Mouse (Mus musculus): ENCODE results near the gene Dcaf7.
A peak's percentile ranks its signal among the peaks of the same experiment; 100 is the strongest.
"Not testable (repeated sequence)": the region's sequence is repeated elsewhere in the genome, so short reads cannot be mapped to it uniquely, and the experiment has no call there.

Gene Dcaf7

DNA sequence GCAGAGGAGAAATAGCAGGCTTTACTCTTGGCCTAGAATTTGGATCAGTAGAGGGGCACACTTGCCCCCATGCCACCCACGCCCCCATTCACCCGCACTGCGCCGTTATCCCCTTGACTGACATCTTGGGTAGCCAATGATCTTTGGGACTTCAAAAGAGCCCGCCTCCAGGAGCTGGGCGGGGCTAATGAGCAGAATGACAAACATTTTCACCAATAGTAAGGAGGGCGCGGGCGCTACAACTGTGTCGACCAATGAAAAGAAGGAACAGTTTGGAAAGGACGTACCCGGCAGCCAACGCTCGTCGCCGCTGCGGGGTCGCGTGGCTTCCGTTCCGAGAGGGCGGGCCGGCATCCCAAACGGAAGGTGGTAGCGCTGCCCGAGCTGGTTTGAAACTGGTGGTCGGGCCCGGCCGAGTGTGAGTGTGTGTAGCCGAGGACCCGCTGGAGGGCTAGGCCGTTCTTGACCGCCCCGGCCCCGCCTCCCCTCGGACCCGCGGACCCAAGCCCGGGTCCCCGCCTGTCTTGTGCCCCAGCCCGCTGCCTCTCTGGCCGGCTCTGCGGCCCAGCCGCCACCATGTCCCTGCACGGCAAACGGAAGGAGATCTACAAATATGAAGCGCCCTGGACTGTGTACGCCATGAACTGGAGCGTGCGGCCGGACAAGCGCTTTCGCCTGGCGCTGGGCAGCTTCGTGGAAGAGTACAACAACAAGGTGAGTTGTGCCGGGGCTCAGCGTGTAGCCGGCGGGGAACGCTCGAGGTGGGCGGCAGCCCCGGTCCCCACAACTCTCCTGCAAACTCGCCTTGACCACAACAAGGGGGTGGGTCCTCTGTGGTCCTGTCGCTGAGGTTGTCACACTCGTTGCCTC, at the start of gene Dcaf7:
Gene Dcaf7 (plus strand): TSS at position 325 of the 870 bp plus-strand sequence.
- DNase-seq (ENCODE audit: low read depth, low spot score): peak; percentile 96

DNA sequence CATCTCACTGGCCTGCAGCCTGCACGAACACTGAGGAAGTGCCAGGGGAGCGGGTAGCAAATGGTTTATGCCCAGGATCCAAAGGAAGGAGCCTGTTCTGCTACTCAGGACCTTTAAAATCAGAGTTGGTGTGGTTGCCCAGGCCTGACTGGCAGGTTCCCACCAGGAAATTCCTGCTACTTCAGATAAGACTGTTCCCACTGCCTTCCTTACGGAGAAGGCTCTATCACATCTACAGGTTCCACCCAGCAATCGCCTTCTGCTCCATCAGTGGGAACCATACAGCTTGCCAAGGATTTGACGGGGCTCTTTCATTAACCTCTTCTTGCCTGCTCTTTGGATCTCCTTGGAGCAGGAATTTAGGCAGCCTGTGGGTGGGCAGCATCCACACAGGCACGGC, 49.2 kb upstream of the Dcaf7 start:
- DNase-seq (ENCODE audit: low read depth, low spot score): no peak

DNA sequence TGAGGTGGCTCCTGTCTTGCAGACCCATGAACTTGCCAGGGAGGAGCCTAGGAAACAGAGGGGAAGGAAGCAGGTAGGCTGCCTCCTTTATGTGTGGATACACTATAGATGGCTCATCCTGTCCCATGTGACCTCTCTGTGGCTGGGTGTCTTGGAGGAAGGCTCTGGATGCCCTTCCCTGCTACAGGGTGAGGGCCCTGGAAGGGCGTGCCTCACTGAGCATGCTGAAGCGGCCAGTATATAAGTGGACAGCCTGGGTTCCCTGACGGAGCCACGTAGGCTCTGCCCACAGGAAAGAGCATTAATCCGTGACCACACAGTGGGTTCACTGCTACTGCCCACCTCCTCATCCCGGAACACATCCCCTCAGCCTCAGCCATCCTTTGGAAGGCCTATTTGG, 47.2 kb upstream of the Dcaf7 start:
- no peak for DNase-seq (ENCODE audit: low read depth, low spot score)

DNA sequence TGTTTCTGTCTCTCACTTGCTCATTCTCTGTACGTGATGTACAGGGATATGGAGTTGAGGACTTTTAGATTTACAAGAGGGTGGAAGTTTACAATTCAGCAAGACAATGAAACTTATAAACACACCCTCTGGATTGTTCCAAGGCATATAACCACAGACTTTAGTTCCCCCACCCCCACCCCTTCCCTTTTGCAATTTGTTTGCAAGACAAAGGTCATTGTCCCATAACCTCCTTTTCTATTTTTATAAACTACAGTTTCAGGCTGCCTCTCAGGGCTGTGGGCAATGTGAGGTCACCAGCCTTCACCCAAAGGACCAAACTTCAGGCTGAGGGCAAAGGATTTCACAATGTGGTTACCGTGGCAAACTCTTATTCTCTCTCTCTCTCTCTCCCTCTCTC, 46.4 kb upstream of the Dcaf7 start:
- no peak for DNase-seq (ENCODE audit: low read depth, low spot score)

DNA sequence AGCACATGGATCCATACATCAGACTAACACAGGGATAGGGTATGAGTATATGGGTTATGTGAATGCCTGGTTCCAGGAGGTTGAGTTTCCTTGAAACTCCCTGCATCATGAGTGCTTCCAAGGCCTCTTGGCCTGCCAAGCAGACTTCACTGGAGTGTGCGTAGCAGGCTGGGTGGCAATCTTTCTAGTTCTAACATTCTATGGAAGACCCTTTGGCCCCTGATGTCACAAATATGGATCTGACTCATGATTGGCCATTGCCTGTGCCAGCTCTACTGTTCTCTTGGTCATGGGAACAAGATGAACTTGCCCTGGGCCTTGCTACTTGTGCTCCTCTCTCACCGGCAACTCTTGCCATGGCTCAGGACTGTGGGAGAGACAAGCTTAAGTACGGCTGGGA, 42.3 kb upstream of the Dcaf7 start, which contains the start of gene Ace3:
Gene Ace3 (plus strand): TSS at position 301 of the 400 bp plus-strand sequence.
- no peak for DNase-seq (ENCODE audit: low read depth, low spot score)

DNA sequence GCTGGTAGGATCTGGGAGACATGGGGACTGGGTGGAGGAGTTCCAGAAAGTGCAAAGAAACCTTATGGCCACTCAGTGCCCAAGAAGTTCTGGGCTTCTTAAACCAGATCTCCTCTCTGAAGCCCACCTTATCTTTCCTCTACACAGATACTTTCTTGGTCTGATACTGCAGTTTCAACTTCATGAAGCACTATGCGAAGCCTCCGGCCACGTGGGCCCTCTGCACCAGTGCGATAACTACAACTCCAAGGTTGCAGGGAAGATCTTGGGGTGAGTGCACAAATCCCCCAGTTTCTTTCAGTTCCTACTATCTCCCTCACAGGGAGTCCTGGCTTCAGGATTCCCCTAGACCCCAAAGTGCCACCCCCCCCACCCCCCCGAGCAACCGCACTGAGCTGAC, 36.6 kb upstream of the Dcaf7 start:
- DNase-seq (ENCODE audit: low read depth, low spot score): no peak

DNA sequence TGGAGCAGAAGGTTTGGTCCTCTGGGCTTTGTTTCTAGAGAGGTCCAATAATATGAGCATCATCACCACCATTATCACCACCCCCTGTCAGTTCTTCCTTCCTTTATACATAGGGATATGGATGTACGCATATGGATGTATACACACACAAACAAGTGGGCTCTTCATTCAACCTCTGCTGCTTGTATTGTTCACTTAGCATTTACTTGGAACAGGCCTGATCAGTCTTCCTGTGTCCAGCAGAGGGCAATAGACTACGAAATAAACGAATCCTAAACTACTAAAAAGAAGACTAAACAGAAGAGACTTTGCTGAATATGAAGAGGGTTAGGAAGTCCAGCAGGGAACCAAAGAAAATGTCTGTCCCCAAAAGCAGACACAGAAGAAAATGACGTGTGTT, 35.0 kb upstream of the Dcaf7 start:
- DNase-seq (ENCODE audit: low read depth, low spot score): no peak

DNA sequence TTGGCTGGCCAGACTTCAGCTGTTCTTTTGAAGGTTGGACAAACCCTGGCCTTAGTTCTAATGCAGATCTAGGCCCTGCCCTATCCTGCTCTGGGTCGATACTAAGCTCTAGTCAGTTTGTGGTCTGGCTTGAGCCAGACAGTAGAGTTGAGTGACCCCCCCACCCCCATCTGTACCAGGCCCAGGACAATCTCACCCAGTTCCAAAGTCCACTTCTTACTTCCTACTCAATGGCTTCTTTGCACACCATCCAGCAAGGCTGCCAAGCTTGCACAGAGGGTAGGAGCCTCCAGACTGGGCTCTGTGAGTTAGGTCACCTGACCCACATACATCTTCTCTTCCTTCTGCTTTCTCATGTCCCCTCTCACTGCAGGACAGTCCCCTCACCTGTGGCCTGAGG, 32.1 kb upstream of the Dcaf7 start:
- DNase-seq (ENCODE audit: low read depth, low spot score): no peak

DNA sequence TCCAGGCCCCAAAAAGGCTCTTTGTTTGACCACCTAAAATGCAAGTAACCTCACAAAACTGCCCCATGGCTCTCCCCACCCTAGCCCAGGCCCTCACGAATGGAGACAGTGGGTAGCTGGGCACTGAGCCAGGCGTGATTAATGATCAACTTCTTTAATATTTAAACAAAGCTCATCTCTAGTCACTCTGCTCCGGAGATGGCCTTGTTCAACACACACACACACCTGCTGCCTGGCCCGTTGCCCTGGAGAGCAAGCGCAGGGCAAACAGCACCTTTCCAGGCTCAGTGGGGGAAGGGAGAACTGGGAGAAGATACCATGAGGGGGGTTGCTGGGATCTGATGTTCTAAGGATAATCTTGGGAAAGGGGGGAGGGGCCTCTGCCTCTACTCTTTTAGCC, 30.7 kb upstream of the Dcaf7 start:
- DNase-seq (ENCODE audit: low read depth, low spot score): no peak

DNA sequence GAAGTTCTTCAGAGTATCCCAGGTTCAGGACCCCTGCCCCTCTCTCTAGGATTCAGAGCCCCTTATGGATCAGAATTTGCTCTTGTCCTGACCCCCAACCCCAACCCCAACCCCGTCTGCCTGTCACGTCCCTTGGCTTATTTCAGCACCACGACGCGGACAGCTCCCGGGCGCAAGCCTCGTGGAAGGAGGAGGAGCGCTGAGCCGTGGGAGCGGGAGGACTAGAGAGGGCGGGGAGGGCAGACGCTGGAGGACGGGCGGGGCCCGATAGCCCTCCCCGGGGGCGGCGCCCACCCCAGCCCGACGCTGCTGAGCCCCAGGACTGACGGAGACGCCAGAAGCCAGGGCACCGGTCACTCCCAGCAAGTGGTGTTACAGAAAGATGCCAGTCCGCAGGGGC, 28.9 kb upstream of the Dcaf7 start, which contains the start of gene Kcnh6:
Gene Kcnh6 (plus strand): TSS at position 304 of the 400 bp plus-strand sequence.
- DNase-seq (ENCODE audit: low read depth, low spot score): peak; percentile 72

DNA sequence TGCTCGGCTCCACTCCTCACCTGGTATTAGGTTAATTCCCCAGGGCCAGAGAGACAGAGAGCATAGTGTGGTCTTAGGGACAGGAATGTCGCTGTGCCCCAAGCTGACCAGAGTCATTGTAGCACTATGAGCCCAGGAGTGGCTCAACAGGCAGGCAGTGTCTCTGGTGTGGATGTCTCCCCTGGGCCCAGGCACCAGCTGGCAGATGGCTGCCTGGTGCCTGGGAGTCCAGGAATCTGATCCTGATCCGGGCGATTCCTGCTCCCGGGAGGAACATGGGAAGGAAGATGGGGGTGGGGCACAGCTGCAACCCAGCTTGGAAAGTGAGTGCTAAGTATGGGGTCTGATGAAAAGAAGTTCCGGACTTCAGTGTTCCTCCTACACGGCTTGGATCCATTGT, 24.0 kb upstream of the Dcaf7 start:
- DNase-seq (ENCODE audit: low read depth, low spot score): no peak

DNA sequence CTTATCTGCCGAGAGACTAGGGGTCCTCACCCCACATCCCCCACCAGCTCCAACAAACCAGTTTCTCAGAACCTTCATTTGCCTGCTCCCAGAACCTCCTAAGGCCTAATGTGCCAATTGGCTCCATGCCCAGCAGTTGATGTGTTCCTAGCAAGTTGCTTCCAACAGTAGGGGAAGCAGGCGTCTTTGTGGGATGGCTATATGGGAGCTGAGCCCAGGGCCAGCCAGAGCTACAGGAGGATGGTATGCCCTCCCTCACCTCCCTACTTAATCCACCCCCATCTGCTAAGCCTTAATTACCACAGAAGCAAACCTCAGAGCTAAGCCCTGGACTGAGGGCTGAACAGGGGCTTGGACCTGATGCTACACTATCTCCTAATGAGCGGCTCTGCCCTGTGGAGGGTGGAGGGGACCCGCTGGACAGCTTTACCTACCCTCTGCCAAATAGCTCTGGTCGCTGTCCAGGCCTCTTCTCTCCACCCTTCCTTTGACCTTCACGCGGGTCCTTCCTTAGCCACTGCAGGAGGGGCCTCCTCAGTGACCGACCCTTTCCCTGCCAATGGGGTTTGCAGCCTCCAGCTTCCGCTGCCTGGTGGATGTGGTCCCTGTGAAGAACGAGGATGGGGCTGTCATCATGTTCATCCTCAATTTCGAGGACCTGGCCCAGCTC, 23.0 kb upstream of the Dcaf7 start:
- DNase-seq (ENCODE audit: low read depth, low spot score): no peak

DNA sequence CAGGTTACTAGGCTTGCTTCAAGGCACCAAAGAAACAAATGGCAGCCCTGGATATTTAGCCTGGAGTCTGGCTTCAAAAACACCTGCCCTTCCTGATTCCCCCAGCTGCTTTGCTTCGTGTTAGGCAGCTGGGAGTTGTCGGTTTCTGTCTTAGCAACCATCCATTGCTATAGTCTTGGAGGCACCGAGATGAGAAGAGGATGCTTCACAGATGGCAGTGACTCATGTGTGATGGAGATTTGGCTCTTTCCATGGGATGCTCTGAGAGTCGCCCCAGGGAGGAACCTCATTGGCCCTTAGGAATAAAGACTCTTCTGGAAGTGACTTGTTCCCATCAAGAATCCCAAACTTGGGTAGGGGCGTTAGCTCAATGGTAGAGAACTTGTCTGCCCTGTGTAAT, 20.2 kb upstream of the Dcaf7 start:
- DNase-seq (ENCODE audit: low read depth, low spot score): no peak

DNA sequence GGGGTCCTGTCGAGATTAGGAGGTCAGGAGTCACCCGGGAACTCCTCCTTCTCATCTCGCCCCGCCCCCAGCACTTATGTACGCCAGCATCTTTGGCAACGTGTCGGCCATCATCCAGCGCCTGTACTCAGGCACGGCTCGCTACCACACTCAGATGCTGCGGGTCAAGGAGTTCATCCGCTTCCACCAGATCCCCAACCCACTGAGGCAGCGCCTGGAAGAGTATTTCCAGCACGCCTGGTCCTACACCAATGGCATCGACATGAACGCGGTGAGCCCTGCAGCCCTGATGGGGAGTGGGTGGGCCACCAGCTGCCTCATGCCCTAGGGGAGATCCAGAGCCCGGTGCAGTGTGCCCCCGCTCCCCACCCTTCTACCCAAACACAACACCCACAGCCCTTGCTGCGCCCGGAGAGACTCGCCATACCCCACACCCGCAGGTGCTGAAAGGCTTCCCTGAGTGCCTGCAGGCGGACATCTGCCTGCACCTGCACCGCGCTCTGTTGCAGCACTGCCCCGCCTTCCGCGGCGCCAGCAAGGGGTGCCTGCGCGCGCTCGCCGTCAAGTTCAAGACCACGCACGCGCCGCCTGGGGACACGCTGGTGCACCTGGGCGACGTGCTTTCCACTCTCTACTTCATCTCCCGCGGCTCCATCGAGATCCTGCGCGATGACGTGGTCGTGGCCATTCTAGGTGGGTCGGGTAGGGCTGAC, 16.5 kb upstream of the Dcaf7 start:
- no peak for DNase-seq (ENCODE audit: low read depth, low spot score)

DNA sequence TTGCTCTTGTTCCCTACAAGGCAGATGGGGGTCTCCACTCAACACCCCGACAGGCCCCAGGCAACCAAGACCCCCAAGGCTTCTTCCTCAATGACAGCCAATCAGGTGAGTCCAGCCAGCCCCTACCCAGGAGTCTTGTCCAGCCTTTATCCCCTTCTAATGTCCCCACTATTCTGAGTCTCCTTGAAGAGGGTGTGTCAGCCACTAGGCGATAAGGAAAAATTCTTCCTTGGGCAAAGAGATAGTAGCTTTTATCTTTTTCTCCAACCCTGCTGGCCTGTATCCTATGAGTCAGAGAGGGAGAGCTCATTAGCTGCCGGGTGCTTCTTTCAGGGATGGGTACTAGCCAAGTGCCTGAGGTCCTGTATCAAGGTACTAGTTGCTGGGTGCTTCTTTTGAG, 10.9 kb upstream of the Dcaf7 start:
- no peak for DNase-seq (ENCODE audit: low read depth, low spot score)

DNA sequence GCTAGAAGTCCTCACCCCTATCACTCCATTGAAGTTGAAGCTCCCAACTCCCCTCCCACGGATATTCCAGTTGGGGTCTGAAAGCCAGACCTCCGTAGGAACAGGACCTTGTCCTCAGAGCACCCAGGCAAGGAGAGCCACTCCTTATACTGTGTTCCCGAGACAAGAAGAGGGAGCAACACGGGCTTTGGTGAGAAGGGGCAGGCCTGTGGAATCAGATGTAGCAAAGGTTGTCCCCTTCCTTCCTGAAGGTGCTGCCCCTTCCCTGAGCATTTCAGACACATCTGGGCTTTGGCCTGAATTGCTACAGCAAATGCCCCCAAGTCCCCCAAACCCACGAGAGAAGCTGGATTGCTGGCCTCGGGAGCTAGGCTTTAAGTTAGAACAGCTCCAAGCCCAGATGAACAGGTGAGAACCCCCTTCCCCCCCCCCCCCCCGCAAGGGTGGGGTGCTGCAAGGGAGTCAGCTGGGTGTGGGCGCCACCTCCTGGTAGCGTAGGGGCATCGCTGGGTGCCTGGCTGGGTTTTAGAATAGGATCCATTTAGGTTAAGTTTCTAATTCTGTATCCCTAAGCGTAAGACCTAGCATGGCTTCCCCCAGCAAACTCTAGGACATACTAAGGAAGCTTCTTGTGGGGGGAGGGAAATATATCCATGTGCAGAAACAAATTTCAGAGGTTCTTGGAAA, 10.1 kb upstream of the Dcaf7 start:
- no peak for DNase-seq (ENCODE audit: low read depth, low spot score)

DNA sequence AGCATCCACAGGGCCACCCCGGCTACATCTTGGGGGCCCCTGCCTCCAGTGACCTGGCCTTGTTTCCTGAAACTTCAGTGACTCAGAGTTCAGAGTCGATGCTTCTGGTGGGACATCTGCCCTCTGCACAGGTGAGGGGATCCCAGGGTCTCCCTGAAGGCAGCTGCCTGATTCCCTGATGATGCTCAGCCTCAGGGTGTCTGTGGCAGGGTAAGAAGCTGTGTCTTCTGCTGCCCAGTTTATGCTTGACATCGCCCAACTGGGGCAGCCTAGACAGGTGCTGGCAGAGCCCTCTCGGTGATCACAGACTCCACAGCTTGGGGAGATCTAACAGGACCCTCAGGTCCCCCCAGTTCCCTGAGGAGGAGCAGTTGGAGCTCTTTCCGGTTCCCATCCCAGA, 9.1 kb upstream of the Dcaf7 start:
- DNase-seq (ENCODE audit: low read depth, low spot score): no peak

DNA sequence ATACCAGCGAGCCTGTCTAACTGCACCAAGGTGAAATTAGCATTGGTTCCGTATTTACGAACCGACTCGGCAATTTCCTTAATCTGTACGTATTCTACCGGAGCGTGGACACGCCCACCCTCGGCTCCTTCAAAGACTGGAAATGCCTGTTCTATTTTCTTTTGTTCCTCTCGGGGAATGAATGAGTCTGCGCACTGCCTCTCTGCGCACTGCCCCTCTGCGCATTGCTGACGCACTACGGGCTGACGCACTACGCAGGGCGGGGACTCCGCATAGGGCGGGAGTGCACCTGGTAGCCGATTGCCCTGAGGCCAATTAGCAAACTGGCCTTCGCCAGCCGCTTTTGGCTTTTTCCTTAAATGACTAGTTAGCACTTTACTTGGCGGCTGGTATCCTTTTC, 4.6 kb upstream of the Dcaf7 start:
- DNase-seq (ENCODE audit: low read depth, low spot score): not testable (repeated sequence)

DNA sequence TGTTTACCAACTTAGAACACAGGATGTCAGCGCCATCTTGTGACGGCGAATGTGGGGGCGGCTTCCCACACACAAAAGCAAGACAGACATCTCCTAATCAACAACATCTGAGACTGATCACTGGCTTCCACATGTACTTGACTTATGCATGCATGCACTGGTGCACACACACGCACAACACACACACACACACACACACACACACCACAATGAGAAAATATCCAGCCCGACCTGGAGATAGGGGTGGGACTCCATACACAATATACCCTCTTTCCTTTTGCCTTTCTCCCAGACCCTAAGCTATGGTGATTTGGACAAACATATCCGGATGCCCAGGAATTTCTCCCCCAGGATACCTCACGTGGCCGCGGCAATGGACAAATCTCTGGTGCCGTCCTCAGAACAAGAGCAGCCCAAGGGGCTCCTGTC, 3.2 kb upstream of the Dcaf7 start:
- DNase-seq (ENCODE audit: low read depth, low spot score): no peak

DNA sequence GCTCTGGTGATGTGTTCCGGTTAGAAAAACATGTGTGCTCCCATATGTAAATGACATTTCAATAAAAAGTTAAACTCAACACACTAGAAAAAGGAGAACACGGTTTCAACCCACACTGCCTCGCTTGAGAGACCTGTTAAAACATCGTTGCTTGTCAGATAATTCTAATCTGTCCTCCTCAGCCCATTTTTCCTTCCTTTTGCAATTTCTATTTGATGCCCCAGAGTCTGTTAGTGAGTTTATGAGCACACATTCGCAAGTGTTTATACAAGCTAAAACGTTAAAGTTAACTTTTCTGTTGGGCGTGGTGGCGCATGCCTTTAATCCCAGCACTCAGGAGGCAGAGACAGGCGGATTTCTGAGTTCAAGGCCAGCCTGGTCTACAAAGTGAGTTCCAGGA, 1.7 kb upstream of the Dcaf7 start:
- no peak for DNase-seq (ENCODE audit: low read depth, low spot score)

DNA sequence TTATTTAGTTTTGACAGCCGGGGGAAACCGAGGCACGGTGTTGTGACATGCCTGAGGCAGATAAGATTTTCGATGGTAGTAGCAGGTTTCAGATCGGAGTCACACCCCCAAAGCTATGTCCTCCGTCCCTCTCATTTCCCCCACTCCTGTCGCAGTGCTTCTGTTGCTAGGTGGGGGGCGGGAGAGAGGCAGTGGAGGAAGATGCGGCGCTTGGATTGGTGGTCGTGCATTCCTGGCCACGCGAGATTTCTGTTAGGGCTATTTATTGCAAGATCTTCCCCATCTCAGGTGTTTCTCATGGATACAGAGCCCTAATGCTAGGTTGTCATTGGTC, 713 bp downstream of the Dcaf7 start:
- DNase-seq (ENCODE audit: low read depth, low spot score): no peak

DNA sequence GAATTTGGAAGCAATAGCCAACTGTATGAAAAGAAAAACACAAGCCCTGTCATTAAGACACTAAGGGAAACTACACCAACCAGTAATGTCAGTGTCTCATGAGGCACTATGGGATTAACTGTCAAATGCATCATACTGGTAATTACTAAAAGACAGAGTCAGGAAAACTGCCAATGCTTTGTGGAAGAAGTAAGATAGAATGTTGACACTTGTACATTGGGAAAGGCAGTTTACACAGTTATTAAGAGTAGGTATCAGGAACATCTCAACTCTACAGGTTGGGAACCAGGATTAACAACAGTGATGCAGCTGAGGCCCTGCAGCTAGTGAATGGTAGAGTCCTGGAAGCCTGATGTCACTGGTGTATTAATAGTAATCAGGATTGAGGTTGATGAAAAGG, 7.7 kb downstream of the Dcaf7 start:
- no peak for DNase-seq (ENCODE audit: low read depth, low spot score)

All from embryo, embryonic 11.5 days (tissue).